Mouse (Mus musculus) thymus, adult 2 months (tissue): ENCODE data around the gene Cd63.

ENCODE experiments used
- CTCF ChIP-seq: fragments of 200-500 bp; IDR thresholded peaks from 2 replicates; pipeline ENCODE4 v1.5.1; 2012; ENCODE audit warnings: mild to moderate bottlenecking, control low read depth, low read length, moderate library complexity, borderline replicate concordance; ENCODE audit not compliant: control insufficient read depth, poor library complexity, insufficient read depth; ENCODE audit errors: extremely low read depth
- POLR2A ChIP-seq: fragments of 200-500 bp; IDR thresholded peaks from 2 replicates; pipeline ENCODE4 v1.6.1; 2012; ENCODE audit warnings: mild to moderate bottlenecking, low read length, control low read depth, moderate library complexity; ENCODE audit not compliant: control insufficient read depth, poor library complexity, insufficient read depth; ENCODE audit errors: extremely low read depth

GRCm38 (mm10) chr10:128891296-128892094 lies 9.3 kb upstream of the Cd63 start, which contains the start of gene Gdf11:
- TF ChIP-seq CTCF (0 out of 2 replicates have a peak, but pooled peaks have one; percentile 22), POLR2A (no peak; the same call in 1 of the 2 replicates)
